Mouse (Mus musculus) kidney, adult 2 months (tissue): Measurements from ENCODE around the gene Med4.
A peak's percentile ranks its signal among the peaks of the same experiment; 100 is the strongest.

ENCODE experiments used
- CTCF ChIP-seq: fragments of 200-500 bp; conservative IDR thresholded peaks from 2 replicates; pipeline ENCODE4 v1.5.1; 2011; ENCODE audit warnings: low read depth, mild to moderate bottlenecking, control low read depth, low read length, moderate library complexity, mixed read lengths; ENCODE audit not compliant: insufficient read depth, insufficient read length
- POLR2A ChIP-seq: fragments of 200-500 bp; IDR thresholded peaks from one replicate; pipeline ENCODE4 v1.6.1; 2011; ENCODE audit warnings: low read depth, low read length, control low read depth

GRCm38 (mm10) chr14:73552341-73553121 is 42.7 kb downstream of the Med4 start:
- peak; percentile 68 for TF ChIP-seq POLR2A
- no peak for TF ChIP-seq CTCF
